34 mouse cellular contexts compared by ENCODE assay signal in the genomic region with DNA sequence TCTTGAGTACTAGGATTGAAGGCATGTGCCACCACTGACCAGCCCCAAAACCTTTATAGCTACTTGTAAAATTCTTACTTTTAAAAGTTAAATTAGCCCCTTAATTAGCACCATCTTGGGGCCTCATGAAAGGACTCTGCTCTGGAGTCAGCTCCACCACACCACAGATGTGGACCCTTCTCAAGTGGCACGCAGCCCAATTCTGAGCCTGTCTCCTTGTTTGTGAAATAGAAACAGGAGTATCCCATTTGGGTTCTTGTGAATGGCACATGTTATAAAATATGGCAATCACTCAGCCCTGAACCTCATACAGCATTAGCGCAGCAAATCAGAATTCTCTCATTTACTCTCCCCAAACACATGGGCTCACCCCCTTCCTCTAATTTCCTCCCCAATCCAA. TPM values are rescaled to one million over a fixed set of nuclear protein-coding genes. Genes with fewer than 3 reads are reported as not detected.
"Had no signal": no experiment of that assay in that cellular context is flagged by ENCODE, and none has a peak within 500 bp of the region (broad histone marks: within the 10 kb centered on the region; RNA-seq: fewer than 3 reads in every experiment).

No protein-coding gene starts in this region.

- H3K4me2 ChIP-seq: embryonic facial prominence, embryonic 12.5 days; embryonic facial prominence, embryonic 13.5 days; embryonic facial prominence, embryonic 15.5 days; forebrain, embryonic 12.5 days; forebrain, embryonic 13.5 days; forebrain, embryonic 15.5 days had no signal

- H3K4me3 ChIP-seq: embryonic facial prominence, embryonic 10.5 days; embryonic facial prominence, embryonic 12.5 days; embryonic facial prominence, embryonic 13.5 days; embryonic facial prominence, embryonic 15.5 days; erythroblast, embryonic 14.5 days; forebrain, embryonic 10.5 days; forebrain, embryonic 12.5 days; forebrain, embryonic 13.5 days; forebrain, embryonic 15.5 days; gastrocnemius, adult 2 months had no signal

- ATAC-seq: forebrain, embryonic 13.5 days; forebrain, embryonic 14.5 days; forebrain, embryonic 15.5 days; forebrain, embryonic 16.5 days; forebrain, postnatal 0 days had no signal

- H3K27ac ChIP-seq: embryonic facial prominence, embryonic 10.5 days; embryonic facial prominence, embryonic 12.5 days; embryonic facial prominence, embryonic 13.5 days; embryonic facial prominence, embryonic 15.5 days; forebrain, embryonic 10.5 days; forebrain, embryonic 12.5 days; forebrain, embryonic 13.5 days; forebrain, embryonic 15.5 days; gastrocnemius, adult 2 months had no signal

- DNase-seq: cerebellum, adult 2 months; cerebellum, adult 8-10 months; cerebellum, adult 9-10 months; cerebellum, adult 9-11 months; cerebellum, postnatal 10 days; cerebellum, postnatal 14 days; cerebellum, postnatal 25 days; cerebellum, postnatal 36 days; embryo, embryonic 11 days; forebrain, postnatal 0 days; gastrocnemius, adult 2 months; gastrocnemius, postnatal 10 days; gastrocnemius, postnatal 14 days; gastrocnemius, postnatal 25 days; gastrocnemius, postnatal 36 days; heart, adult 11 months; heart, adult 18-20 months had no signal

- H3K9ac ChIP-seq: embryonic facial prominence, embryonic 12.5 days; embryonic facial prominence, embryonic 13.5 days; embryonic facial prominence, embryonic 15.5 days; forebrain, embryonic 12.5 days; forebrain, embryonic 13.5 days; forebrain, embryonic 15.5 days; forebrain, postnatal 0 days had no signal

- H3K27me3 ChIP-seq: embryonic facial prominence, embryonic 12.5 days; embryonic facial prominence, embryonic 13.5 days; embryonic facial prominence, embryonic 15.5 days; forebrain, embryonic 12.5 days; forebrain, embryonic 13.5 days; forebrain, embryonic 15.5 days had no signal

- H3K9me3 ChIP-seq: embryonic facial prominence, embryonic 10.5 days; embryonic facial prominence, embryonic 12.5 days; embryonic facial prominence, embryonic 13.5 days; embryonic facial prominence, embryonic 15.5 days; forebrain, embryonic 10.5 days; forebrain, embryonic 12.5 days; forebrain, embryonic 13.5 days; forebrain, embryonic 15.5 days had no signal

- H3K4me1 ChIP-seq: embryonic facial prominence, embryonic 12.5 days; embryonic facial prominence, embryonic 13.5 days; embryonic facial prominence, embryonic 15.5 days; forebrain, embryonic 10.5 days; forebrain, embryonic 12.5 days; forebrain, embryonic 15.5 days had no signal

RNA-seq across cellular contexts. Expression of gene Trim72, which starts 24.9 kb away (rescaled TPM):
- total RNA-seq: common myeloid progenitor, adult 5-6 weeks; granulocyte monocyte progenitor cell, adult 5-6 weeks had no signal
- polyA plus RNA-seq: embryonic facial prominence, embryonic 10.5 days; forebrain, embryonic 10.5 days; forebrain, embryonic 11.5 days; forebrain, embryonic 12.5 days; forebrain, embryonic 13.5 days; forebrain, embryonic 14.5 days; forebrain, embryonic 15.5 days; forebrain, embryonic 16.5 days; forebrain, postnatal 0 days had no signal

RNA-seq across cellular contexts. Expression of gene Prss8, which starts 49.0 kb away (rescaled TPM):
- total RNA-seq: common myeloid progenitor, adult 5-6 weeks; gastrocnemius, adult 18-20 months; gastrocnemius, adult 2 months; gastrocnemius, adult 8-10 months; gastrocnemius, postnatal 10 days; gastrocnemius, postnatal 14 days; gastrocnemius, postnatal 25 days; gastrocnemius, postnatal 36 days; gastrocnemius, postnatal 4 days; granulocyte monocyte progenitor cell, adult 5-6 weeks had no signal
- polyA plus RNA-seq: erythroblast, embryonic 14.5 days had no signal
